Mouse (Mus musculus): ENCODE results near the gene Vwa1.

DNA sequence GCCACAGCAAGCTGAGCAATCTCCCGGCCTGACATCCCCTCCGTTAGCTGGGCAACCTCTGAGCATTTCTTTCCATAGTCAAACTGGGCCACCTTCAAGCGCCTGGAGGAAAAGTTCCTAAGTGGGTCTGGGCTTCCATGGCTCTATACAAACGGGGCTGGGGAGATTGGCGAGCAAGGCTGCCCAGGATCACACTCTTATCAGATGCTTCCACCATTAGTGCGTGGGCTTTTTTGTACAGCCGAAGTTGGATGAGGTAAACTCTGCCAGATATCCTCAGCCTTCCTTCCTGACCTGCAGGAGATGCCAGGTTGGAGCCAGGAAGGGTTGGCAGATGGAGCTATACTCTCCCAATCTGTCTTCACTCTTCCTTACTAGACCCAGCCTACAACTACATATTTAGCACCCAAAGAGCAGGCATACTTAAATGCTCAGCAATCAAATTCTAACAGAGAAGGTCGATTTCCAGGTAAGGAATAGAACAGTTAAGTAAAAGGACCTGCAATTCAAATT is 28.4 kb downstream of the Vwa1 start:
- TF ChIP-seq CTCF (IDR thresholded peaks at IDR 0.05; ENCODE audit: low read depth): no peak
- no peak for TF ChIP-seq EP300 (IDR thresholded peaks at IDR 0.05; ENCODE audit: low read depth)

Data from liver, postnatal 0 days (tissue).